Mouse (Mus musculus): ENCODE data around the gene Pdlim4. TPM values are rescaled to one million over a fixed set of nuclear protein-coding genes. Genes with fewer than 3 reads are reported as not detected.
A peak's percentile ranks its signal among the peaks of the same experiment; 100 is the strongest.

Gene Pdlim4
- total RNA-seq, 2 experiments from 2014 or later: 11.8 to 13.2 TPM

DNA sequence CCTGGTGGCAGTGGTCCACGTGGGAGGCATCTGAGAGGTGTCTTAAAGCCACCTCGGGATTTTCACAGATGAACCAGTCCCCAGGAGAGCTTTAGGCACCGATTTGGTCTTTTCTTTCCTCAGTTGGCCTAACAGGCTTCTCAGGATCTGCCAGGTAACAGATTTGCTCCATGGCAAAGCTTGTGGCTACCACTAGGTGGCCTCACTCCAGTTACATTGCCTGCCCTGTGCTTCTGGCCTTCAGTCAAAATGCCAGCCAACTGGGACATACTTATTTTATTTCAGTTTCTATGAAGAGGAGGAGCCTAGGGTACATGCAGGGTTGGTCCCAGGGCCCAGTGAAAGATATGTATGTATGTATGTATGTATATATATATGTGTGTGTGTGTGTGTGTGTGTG, 24.2 kb upstream of the Pdlim4 start:
- DNase-seq (ENCODE audit: low spot score in 2 of 2): peak in 1 of 2 experiments; percentile 22
- intact Hi-C loops (cut with DNase I): no loop called here

DNA sequence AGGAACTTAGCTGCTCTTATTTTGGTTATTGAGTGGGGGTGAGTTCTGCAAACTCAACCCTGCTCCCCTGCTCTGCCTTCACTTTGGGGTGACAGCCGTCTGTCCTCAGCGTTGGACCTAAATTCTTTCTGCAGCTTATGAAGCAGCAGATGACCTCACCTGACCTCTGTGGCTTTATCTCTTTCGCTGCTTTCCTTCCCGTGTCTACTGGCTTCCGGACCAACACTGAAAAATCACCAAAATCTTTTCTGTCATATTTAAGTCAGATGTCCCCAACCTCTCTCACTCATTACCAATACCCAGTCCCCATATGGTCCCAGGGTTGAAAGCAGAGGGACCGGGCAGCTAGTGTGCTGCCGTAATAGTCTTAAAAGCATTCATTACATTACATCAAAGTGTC, 23.4 kb upstream of the Pdlim4 start:
- intact Hi-C loops (cut with DNase I): no loop called here

GRCm38 (mm10) chr11:54091726-54092125, 22.9 kb upstream of the Pdlim4 start:
- intact Hi-C loops (cut with DNase I): no loop called here
- no peak for DNase-seq (ENCODE audit: low spot score in 2 of 2)

More for the DNA sequence above, 23.4 kb upstream of the Pdlim4 start:
- DNase-seq (ENCODE audit: low spot score in 2 of 2): no peak

DNA sequence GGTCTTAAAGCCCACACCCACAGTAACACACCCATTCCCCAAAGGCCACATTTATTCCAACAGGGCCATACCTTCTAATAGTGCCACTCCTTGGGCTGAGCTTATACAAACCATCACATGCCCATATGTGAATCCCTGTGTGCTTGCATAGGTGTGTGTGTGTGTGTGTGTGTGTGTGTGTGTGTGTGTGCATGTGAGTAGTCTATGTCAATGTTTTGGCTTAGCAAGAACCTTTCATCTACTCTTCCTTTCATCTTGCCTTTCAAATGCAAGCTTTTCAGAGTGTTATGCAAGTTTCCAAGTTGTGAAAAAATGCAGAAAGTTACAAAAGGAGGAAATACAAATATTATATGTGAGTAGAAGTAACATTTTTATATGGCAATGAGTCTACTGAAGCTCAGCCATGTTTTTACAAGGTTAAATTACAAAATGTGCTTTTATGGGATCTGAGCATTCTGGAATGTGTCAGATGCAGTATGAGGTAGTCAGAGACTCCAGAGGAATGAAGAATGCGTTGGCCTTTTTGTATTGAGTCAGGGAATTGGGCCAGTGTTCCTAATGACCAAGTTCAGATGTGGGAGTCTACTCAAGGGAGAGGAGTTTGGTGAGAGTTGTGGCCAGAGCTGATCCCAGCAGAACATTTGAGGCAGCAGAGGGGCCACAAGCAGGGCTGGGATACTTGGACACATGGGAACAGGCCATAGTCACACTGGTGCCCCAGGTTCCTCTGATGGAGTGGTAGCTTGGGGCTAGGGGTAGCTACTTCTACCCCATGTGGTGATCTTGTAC, 21.5 kb upstream of the Pdlim4 start:
- no peak for DNase-seq (ENCODE audit: low spot score in 2 of 2)
- intact Hi-C loops (cut with DNase I): no loop called here

GRCm38 (mm10) chr11:54088947-54089317, 20.1 kb upstream of the Pdlim4 start:
- intact Hi-C loops (cut with DNase I): loop anchor here (1.0 kb wide), 1 partner anchor 87 kb away; no protein-coding TSS in a partner anchor
- DNase-seq (ENCODE audit: low spot score in 2 of 2): peak; percentile 62 to 67

DNA sequence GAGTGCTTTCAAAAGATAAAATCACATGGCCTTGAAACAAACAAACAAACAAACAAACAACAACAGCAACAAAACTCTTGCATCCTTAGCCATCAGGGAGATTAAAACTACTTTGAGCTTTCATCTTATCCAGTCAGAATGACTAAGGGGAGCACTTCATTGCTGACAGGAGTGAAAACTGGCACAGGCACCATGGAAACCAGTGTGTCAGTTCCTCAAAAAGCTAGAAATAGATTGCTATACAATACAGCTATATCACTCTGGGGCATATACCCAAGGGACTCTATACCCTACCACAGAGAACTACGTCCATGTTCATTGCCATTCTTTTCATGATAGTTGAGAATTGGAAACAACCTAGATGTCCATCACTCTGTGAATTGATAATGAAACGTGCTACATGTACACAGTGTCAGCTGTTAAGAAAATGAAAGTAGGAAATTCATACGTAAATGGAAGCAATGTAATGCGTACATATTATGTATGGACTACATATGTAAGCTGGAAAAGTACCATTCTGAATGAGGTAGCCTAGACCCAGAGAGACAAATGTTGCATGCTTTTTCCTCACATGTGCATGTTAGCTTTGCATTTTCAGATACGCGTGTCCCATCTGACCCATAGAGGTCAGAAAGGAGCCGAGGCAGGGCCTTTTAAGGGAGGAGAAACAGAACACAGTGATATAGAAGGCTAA, 19.6 kb upstream of the Pdlim4 start:
- intact Hi-C loops (cut with DNase I): no loop called here
- DNase-seq (ENCODE audit: low spot score in 2 of 2): peak in 1 of 2 experiments; percentile 48

DNA sequence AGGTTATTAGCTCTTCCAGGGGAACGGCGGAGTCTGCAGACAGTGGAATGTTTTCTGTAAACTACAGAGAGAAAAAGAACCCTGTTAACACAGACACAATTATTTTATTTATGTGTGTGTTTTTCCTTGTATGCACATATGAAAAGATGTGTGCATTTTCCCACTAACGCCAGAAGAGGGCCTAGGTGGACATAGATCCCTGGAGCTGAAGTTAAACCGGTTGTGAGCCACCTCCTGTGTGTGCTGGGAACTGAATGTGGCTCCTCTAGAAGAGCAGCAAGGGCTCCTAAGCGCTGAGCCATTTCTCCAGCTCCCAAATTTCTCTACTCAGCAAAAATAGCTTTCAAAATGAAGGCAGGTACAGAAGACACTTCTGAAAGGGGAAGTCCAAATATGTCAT, 17.0 kb upstream of the Pdlim4 start:
- intact Hi-C loops (cut with DNase I): no loop called here
- no peak for DNase-seq (ENCODE audit: low spot score in 2 of 2)

DNA sequence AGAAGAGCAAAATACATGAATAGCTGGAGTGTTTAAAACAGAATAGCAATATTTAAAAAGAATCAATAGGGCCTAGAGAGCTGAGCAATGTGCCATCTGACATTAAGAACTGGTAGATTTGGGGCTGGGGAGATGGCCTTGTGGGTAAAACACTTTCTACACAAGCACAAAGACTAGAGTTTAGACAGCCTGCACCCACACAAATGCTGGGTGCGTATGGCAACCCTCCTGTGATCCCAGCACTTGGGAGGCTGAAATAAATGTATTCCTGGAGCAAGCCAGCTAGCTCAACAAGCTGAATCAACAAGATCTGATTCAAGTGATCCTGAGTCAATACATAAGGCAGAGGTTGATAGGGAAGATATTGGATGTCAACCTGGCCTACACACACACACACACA, 16.2 kb upstream of the Pdlim4 start:
- no peak for DNase-seq (ENCODE audit: low spot score in 2 of 2)
- intact Hi-C loops (cut with DNase I): no loop called here

- no peak for DNase-seq (ENCODE audit: low spot score in 2 of 2)
- intact Hi-C loops (cut with DNase I): no loop called here
These were observed 13.9 kb upstream of the Pdlim4 start for GRCm38 (mm10) chr11:54082725-54083124.

- intact Hi-C loops (cut with DNase I): no loop called here
- no peak for DNase-seq (ENCODE audit: low spot score in 2 of 2)
These were observed 11.6 kb upstream of the Pdlim4 start for GRCm38 (mm10) chr11:54080435-54080834.

DNA sequence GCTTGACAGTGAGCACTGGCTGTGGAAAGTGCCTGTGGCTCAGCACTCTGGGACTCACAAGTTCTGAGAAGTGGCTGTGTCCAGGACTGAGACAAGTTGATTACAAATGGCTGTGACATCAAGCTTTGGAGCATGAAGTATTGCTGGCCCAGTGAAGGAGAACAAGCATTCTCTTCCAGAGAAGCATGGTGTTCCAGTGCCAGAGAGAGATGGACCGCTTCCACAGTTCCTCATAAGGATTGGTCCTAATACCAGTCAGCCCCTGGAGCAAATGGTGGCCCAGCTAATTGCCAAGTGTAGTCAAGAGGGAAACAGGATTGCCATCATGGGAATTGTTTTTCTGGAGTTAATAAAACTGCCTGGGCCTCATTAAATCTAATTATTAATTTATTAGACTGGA, 7.3 kb upstream of the Pdlim4 start:
- intact Hi-C loops (cut with DNase I): no loop called here
- DNase-seq (ENCODE audit: low spot score in 2 of 2): no peak

DNA sequence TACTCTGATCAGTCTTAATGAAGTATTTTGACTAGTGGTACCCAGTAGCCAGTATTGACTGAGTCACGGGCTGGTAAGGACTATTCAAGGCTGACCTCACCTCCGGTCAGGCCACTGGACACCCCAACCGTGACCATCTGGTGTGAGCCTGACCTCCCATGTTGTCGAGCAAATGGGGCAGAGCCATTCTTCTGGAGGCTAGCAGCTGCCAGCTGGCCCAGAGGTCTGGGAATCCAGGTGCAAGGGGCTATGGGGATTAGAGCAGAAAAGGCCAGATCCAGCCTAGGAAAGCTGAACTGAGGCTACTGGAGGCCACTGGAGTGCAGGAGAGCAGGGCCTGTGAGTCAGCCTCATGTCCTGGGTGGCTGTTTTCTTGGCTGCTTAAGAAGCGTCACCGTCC, 6.5 kb upstream of the Pdlim4 start:
- DNase-seq (ENCODE audit: low spot score in 2 of 2): no peak
- intact Hi-C loops (cut with DNase I): no loop called here

DNA sequence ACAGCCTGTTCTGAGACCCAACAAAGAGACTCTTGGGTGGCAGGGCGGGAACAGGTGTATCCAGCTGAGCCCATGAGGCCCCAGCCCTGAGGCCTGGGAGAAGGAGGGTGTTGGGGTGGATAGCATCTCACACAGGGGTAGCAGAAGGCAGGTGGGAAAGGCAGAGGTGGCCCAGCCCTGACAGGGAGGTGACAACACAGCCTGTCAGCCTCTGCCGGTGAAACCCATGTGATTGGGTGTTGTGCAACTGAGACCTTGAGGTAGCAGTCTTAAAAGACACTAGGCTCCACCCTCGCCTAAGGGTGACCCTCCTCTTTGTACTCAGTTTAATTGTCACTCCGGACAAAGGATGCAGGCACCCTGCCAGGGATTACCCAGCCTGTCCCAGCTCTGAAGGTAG, 4.5 kb upstream of the Pdlim4 start:
- DNase-seq (ENCODE audit: low spot score in 2 of 2): no peak
- intact Hi-C loops (cut with DNase I): no loop called here

GRCm38 (mm10) chr11:54071726-54072445, 3.1 kb upstream of the Pdlim4 start:
- intact Hi-C loops (cut with DNase I): no loop called here
- no peak for DNase-seq (ENCODE audit: low spot score in 2 of 2)

- no peak for DNase-seq (ENCODE audit: low spot score in 2 of 2)
- intact Hi-C loops (cut with DNase I): no loop called here
These were observed 756 bp downstream of the Pdlim4 start for GRCm38 (mm10) chr11:54067996-54068519.

- no peak for DNase-seq (ENCODE audit: low spot score in 2 of 2)
- intact Hi-C loops (cut with DNase I): no loop called here
These were observed 1.4 kb downstream of the Pdlim4 start for GRCm38 (mm10) chr11:54067318-54067995.

DNA sequence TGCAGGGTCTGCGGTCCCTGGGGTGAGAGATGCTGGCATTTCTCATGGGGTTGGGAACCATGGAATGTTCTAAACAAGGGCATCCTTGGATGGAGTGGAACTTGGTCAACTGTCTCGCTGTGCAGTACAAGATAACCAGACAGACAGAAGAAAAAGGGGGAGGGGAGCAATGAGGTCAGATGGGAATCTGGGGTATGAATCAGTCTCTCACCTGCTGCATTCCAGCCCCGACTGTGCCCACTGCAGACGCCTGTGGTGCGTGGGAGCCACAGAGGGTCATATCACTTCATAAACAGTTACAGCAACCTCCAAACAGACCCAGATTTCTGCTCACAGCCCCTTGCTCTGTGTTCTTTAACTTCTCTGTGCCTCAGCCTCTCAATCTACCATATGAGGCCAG, 2.4 kb downstream of the Pdlim4 start:
- intact Hi-C loops (cut with DNase I): no loop called here
- DNase-seq (ENCODE audit: low spot score in 2 of 2): no peak

DNA sequence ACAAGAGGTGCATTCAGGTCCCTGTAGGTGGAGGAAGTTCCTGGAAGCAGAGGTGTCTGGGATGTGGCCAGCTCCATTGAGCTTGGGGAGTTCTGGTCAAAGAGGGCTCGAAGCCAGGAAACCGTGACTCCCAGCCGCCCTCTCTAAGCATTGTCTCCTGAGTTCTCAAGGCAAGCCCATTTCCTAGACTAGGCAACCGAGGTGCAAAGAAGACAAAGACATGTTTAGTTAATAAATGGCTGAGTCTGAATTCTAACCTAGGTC, 3.0 kb downstream of the Pdlim4 start:
- intact Hi-C loops (cut with DNase I): no loop called here
- DNase-seq (ENCODE audit: low spot score in 2 of 2): no peak

GRCm38 (mm10) chr11:54065106-54065914, 3.5 kb downstream of the Pdlim4 start:
- no peak for DNase-seq (ENCODE audit: low spot score in 2 of 2)
- intact Hi-C loops (cut with DNase I): no loop called here

All from left cerebral cortex, postnatal 25 days (tissue).